33 mouse cellular contexts compared by ENCODE assay signal in genomic region chr2:181548682-181549081, GRCm38 (mm10). TPM values are rescaled to one million over a fixed set of nuclear protein-coding genes. Genes with fewer than 3 reads are reported as not detected.
A peak's percentile ranks its signal among the peaks of the same experiment; 100 is the strongest.
DNase-seq lines count a peak whose midpoint lies in the region; ATAC-seq and TF ChIP-seq lines count a peak whose summit lies in the region.
"Had no signal": no experiment of that assay in that cellular context is flagged by ENCODE, and none has a peak within 500 bp of the region (broad histone marks: within the 10 kb centered on the region; RNA-seq: fewer than 3 reads in every experiment).

No protein-coding gene starts in this region.

- ATAC-seq in kidney, embryonic 15.5 days (replicated peaks; ENCODE audit: low FRiP score) = peak; percentile 66
- peak; percentile 1; the same call in 1 of the 2 replicates for ATAC-seq in common myeloid progenitor, adult 5-6 weeks (replicated peaks; ENCODE audit: low read depth, poor library complexity, severe bottlenecking)
- ATAC-seq: activated CD4-positive, CD25-positive, alpha-beta regulatory T cell, adult 4 months; forebrain, embryonic 15.5 days; hindbrain, postnatal 0 days; intestine, embryonic 15.5 days; midbrain, embryonic 13.5 days had no signal

- no peak overlapping the region for H3K9ac ChIP-seq in kidney, embryonic 15.5 days
- H3K9ac ChIP-seq: forebrain, embryonic 15.5 days; hindbrain, embryonic 12.5 days; intestine, embryonic 15.5 days; liver, embryonic 14.5 days; lung, embryonic 14.5 days; midbrain, embryonic 13.5 days; neural tube, embryonic 15.5 days had no signal

- TF ChIP-seq POLR2A in spleen, adult 2 months (IDR thresholded peaks at IDR 0.05; ENCODE audit: low read depth, low read length) = no peak
- TF ChIP-seq POLR2A in myocyte (IDR thresholded peaks at IDR 0.05; ENCODE audit: insufficient read length, low read depth) = no peak

- H3K36me3 ChIP-seq in kidney, embryonic 15.5 days = peaks cover 83% of the 10 kb centered on the region
- peaks cover 42% of the 10 kb centered on the region for H3K36me3 ChIP-seq in spleen, adult 2 months (ENCODE audit: control insufficient read depth, insufficient read depth, low read length)
- peaks cover 38% of the 10 kb centered on the region for H3K36me3 ChIP-seq in myocyte (ENCODE audit: control insufficient read depth, insufficient read depth)

- peaks cover 27% of the 10 kb centered on the region for H3K79me2 ChIP-seq in myocyte (ENCODE audit: control insufficient read depth, insufficient read depth)

- no peak overlapping the region for H3K4me3 ChIP-seq in kidney, embryonic 15.5 days (replicated peaks)
- H3K4me3 ChIP-seq in spleen, adult 2 months (ENCODE audit: extremely low read depth, insufficient read depth, insufficient read length) = no peak overlapping the region
- no peak overlapping the region for H3K4me3 ChIP-seq in myocyte
- H3K4me3 ChIP-seq: forebrain, embryonic 10.5 days; forebrain, embryonic 15.5 days; gastrocnemius, adult 2 months; heart, embryonic 10.5 days; hindbrain, embryonic 12.5 days; intestine, embryonic 15.5 days; megakaryocyte, embryonic 14.5 days; midbrain, embryonic 13.5 days; neural tube, embryonic 15.5 days had no signal

- H3K4me2 ChIP-seq in kidney, embryonic 15.5 days = no peak overlapping the region
- no peak overlapping the region for H3K4me2 ChIP-seq in myocyte (ENCODE audit: low read depth)
- H3K4me2 ChIP-seq: forebrain, embryonic 15.5 days; hindbrain, embryonic 12.5 days; intestine, embryonic 15.5 days; lung, embryonic 14.5 days; midbrain, embryonic 13.5 days; neural tube, embryonic 15.5 days had no signal

- H3K4me1 ChIP-seq in kidney, embryonic 15.5 days = 0 out of 2 replicates have a peak, but pooled peaks cover 5% of the 10 kb centered on the region
- peaks cover 2% of the 10 kb centered on the region; the same call in 1 of the 2 replicates for H3K4me1 ChIP-seq in spleen, adult 2 months (ENCODE audit: control insufficient read depth, insufficient read depth, insufficient read length)
- H3K4me1 ChIP-seq: forebrain, embryonic 10.5 days; forebrain, embryonic 15.5 days; heart, embryonic 10.5 days; hindbrain, embryonic 12.5 days; intestine, embryonic 15.5 days; midbrain, embryonic 13.5 days; neural tube, embryonic 15.5 days had no signal

- DNase-seq in kidney, adult 8-10 months = no peak
- DNase-seq in spleen, adult 2 months (ENCODE audit: low read depth in 1 of 2, low spot score in 2 of 2) = no peak
- no peak for DNase-seq in spleen, postnatal 14 days (ENCODE audit: low spot score in 2 of 2)
- DNase-seq in embryo, embryonic 10.5 days (ENCODE audit: low spot score) = no peak
- DNase-seq in adrenal gland, postnatal 14 days = no peak
- DNase-seq: adrenal gland, adult 2 months; B cell, adult 2 months; cerebellum, adult 11 months; cerebellum, adult 9-10 months; gastrocnemius, adult 2 months; gastrocnemius, postnatal 36 days; heart, postnatal 36 days; kidney, postnatal 10 days; layer of hippocampus, adult 9-11 months; liver; lung, embryonic 14.5 days; right cerebral cortex, adult 18-20 months; right cerebral cortex, postnatal 4 days; thymus, postnatal 14 days had no signal

- 56% methylated on average over 5 of the region's 5 CpGs for WGBS in kidney, embryonic 15.5 days
- 70% methylated on average over 5 of the region's 5 CpGs for WGBS in spleen, adult 2 months

- no peak overlapping the region for H3ac ChIP-seq in myocyte (ENCODE audit: control insufficient read depth, insufficient read length)

- H3K27ac ChIP-seq in kidney, embryonic 15.5 days = no peak overlapping the region
- H3K27ac ChIP-seq in spleen, adult 2 months (ENCODE audit: insufficient read depth, low read length) = peak overlapping the region; percentile 5; the same call in 1 of the 2 replicates
- H3K27ac ChIP-seq: forebrain, embryonic 10.5 days; forebrain, embryonic 15.5 days; gastrocnemius, adult 2 months; heart, embryonic 10.5 days; hindbrain, embryonic 12.5 days; hindbrain, postnatal 0 days; intestine, embryonic 15.5 days; liver, embryonic 14.5 days; midbrain, embryonic 13.5 days; neural tube, embryonic 15.5 days had no signal

- H3K27me3 ChIP-seq in kidney, embryonic 15.5 days = no peaks in the 10 kb centered on the region
- H3K27me3 ChIP-seq in spleen, adult 2 months (ENCODE audit: control insufficient read depth, insufficient read depth, low read length) = no peaks in the 10 kb centered on the region
- H3K27me3 ChIP-seq in myocyte (ENCODE audit: control insufficient read depth, insufficient read depth, insufficient read length) = no peaks in the 10 kb centered on the region
- H3K27me3 ChIP-seq: forebrain, embryonic 15.5 days; hindbrain, embryonic 12.5 days; intestine, embryonic 15.5 days; megakaryocyte, embryonic 14.5 days; midbrain, embryonic 13.5 days; neural tube, embryonic 15.5 days had no signal

- TF ChIP-seq CTCF in spleen, adult 2 months (IDR thresholded peaks at IDR 0.05; ENCODE audit: extremely low read depth, insufficient read depth, insufficient read length, insufficient replicate concordance) = no peak

- no peaks in the 10 kb centered on the region for H3K9me3 ChIP-seq in kidney, embryonic 15.5 days (replicated peaks)
- H3K9me3 ChIP-seq: forebrain, embryonic 10.5 days; forebrain, embryonic 15.5 days; heart, embryonic 10.5 days; hindbrain, embryonic 12.5 days; intestine, embryonic 15.5 days; megakaryocyte, embryonic 14.5 days; midbrain, embryonic 13.5 days; neural tube, embryonic 15.5 days had no signal

TF ChIP-seq in myocyte, 11 proteins besides CTCF, POLR2A, EP300 and RAD21:
- TF ChIP-seq TCF3 (IDR thresholded peaks at IDR 0.05; ENCODE audit: insufficient read length, low read depth) = no peak
- TF ChIP-seq CEBPB (IDR thresholded peaks at IDR 0.05; ENCODE audit: insufficient read depth, poor library complexity, severe bottlenecking) = no peak
- no peak for TF ChIP-seq E2F4 (IDR thresholded peaks at IDR 0.05; ENCODE audit: insufficient read depth)
- no peak for TF ChIP-seq POLR2AphosphoS2 (IDR thresholded peaks at IDR 0.05; ENCODE audit: insufficient read length, low read depth)
- TF ChIP-seq MYOG (IDR thresholded peaks at IDR 0.05; ENCODE audit: control insufficient read depth in 1 of 3, insufficient read depth in 1 of 3, insufficient read length in 2 of 3, low read depth in 2 of 3) = peak; percentile 7 to 93 (median 80)
- no peak for TF ChIP-seq REST (IDR thresholded peaks at IDR 0.05; ENCODE audit: insufficient read depth, insufficient read length)
- TF ChIP-seq MAX (IDR thresholded peaks at IDR 0.05; ENCODE audit: low read depth) = no peak
- TF ChIP-seq SRF (IDR thresholded peaks at IDR 0.05; ENCODE audit: control insufficient read depth, insufficient read length, low read depth) = no peak
- no peak for TF ChIP-seq USF1 (IDR thresholded peaks at IDR 0.05; ENCODE audit: low read depth)
- peak; percentile 34 for TF ChIP-seq TCF12 (IDR thresholded peaks at IDR 0.05; ENCODE audit: insufficient read depth, poor library complexity, severe bottlenecking)
- TF ChIP-seq MYOD1 (IDR thresholded peaks at IDR 0.05; ENCODE audit: control insufficient read depth in 1 of 3, insufficient read length in 2 of 3, low read depth in 2 of 3) = peak; percentile 17 to 89 (median 68)
TF ChIP-seq in myocyte: peak in this region for 3.

RNA-seq across cellular contexts. Expression of gene Dnajc5, which starts 28.4 kb away (rescaled TPM):
- 84.4 and 88.6 TPM in 2 replicates for polyA plus RNA-seq in kidney, embryonic 15.5 days (2015; fragmentation: Nextera tagmentation; extraction: Ambion mirVana)
- 54.4 and 59.4 TPM in 2 replicates for polyA plus RNA-seq in spleen, adult 2 months (2012; rRNA removed)
- 30.1 and 31.7 TPM in 2 replicates for total RNA-seq in common myeloid progenitor, adult 5-6 weeks (2017)
- 67.7 TPM for polyA plus RNA-seq in myocyte (2012; fragmentation: generic; extraction: Trizol)
- 77.3 and 89.9 TPM in 2 replicates for total RNA-seq in adrenal gland, postnatal 14 days (2021)

RNA-seq across cellular contexts. Expression of gene Uckl1, which starts 36.0 kb away (rescaled TPM):
- 50.7 and 59.0 TPM in 2 replicates for polyA plus RNA-seq in kidney, embryonic 15.5 days (2015; fragmentation: Nextera tagmentation; extraction: Ambion mirVana)
- polyA plus RNA-seq in spleen, adult 2 months (2012; rRNA removed) = 170 and 197 TPM in 2 replicates
- 50.7 and 75.4 TPM in 2 replicates for total RNA-seq in common myeloid progenitor, adult 5-6 weeks (2017)
- polyA plus RNA-seq in myocyte (2012; fragmentation: generic; extraction: Trizol) = 53.4 TPM
- 68.8 and 77.5 TPM in 2 replicates for total RNA-seq in adrenal gland, postnatal 14 days (2021)

RNA-seq across cellular contexts. Expression of gene Prpf6, which starts 43.0 kb away (rescaled TPM):
- 67.4 and 69.5 TPM in 2 replicates for polyA plus RNA-seq in kidney, embryonic 15.5 days (2015; fragmentation: Nextera tagmentation; extraction: Ambion mirVana)
- polyA plus RNA-seq in spleen, adult 2 months (2012; rRNA removed) = 11.6 and 11.8 TPM in 2 replicates
- 79.0 and 94.9 TPM in 2 replicates for total RNA-seq in common myeloid progenitor, adult 5-6 weeks (2017)
- 46.0 TPM for polyA plus RNA-seq in myocyte (2012; fragmentation: generic; extraction: Trizol)
- 59.4 and 60.0 TPM in 2 replicates for total RNA-seq in adrenal gland, postnatal 14 days (2021)

RNA-seq across cellular contexts. Expression of gene Zfp512b, which starts 43.9 kb away (rescaled TPM):
- polyA plus RNA-seq in kidney, embryonic 15.5 days (2015; fragmentation: Nextera tagmentation; extraction: Ambion mirVana) = 43.1 and 51.6 TPM in 2 replicates
- polyA plus RNA-seq in spleen, adult 2 months (2012; rRNA removed) = 32.3 and 42.2 TPM in 2 replicates
- total RNA-seq in common myeloid progenitor, adult 5-6 weeks (2017) = 16.3 and 26.4 TPM in 2 replicates
- 7.0 TPM for polyA plus RNA-seq in myocyte (2012; fragmentation: generic; extraction: Trizol)
- 57.3 and 67.7 TPM in 2 replicates for total RNA-seq in adrenal gland, postnatal 14 days (2021)

RNA-seq across cellular contexts. Expression of gene Samd10, which starts 50.3 kb away (rescaled TPM):
- polyA plus RNA-seq in kidney, embryonic 15.5 days (2015; fragmentation: Nextera tagmentation; extraction: Ambion mirVana) = 24.6 and 26.3 TPM in 2 replicates
- 15.0 and 22.8 TPM in 2 replicates for polyA plus RNA-seq in spleen, adult 2 months (2012; rRNA removed)
- total RNA-seq in common myeloid progenitor, adult 5-6 weeks (2017) = 0.87 and 1.8 TPM in 2 replicates
- polyA plus RNA-seq in myocyte (2012; fragmentation: generic; extraction: Trizol) = 0.67 TPM
- total RNA-seq in adrenal gland, postnatal 14 days (2021) = 8.5 and 11.8 TPM in 2 replicates
